Mouse (Mus musculus): ENCODE measurements around the gene Pacsin1. TPM values are rescaled to one million over a fixed set of nuclear protein-coding genes. Genes with fewer than 3 reads are reported as not detected.

The Pacsin1 gene
- polyA plus RNA-seq, 1 experiment from 2014 or later = 0.54 TPM

Other genes with a start within 250 kb of the Pacsin1 start
- 0.05 and 0.36 TPM in 2 replicates for gene Grm4, start 134.1 kb upstream of the Pacsin1 start, polyA plus RNA-seq (2015; fragmentation: Nextera tagmentation; extraction: Ambion mirVana)
- 95.0 and 152 TPM in 2 replicates for gene Hmga1, start 99.0 kb upstream of the Pacsin1 start, polyA plus RNA-seq (2015; fragmentation: Nextera tagmentation; extraction: Ambion mirVana)
- 14.5 and 23.0 TPM in 2 replicates for gene AI413582, start 89.8 kb upstream of the Pacsin1 start, polyA plus RNA-seq (2015; fragmentation: Nextera tagmentation; extraction: Ambion mirVana)
- gene Nudt3, start 32.0 kb upstream of the Pacsin1 start, polyA plus RNA-seq (2015; fragmentation: Nextera tagmentation; extraction: Ambion mirVana) = 132 and 145 TPM in 2 replicates
- gene RPS10-NUDT3, start 20.3 kb upstream of the Pacsin1 start, polyA plus RNA-seq (2015; fragmentation: Nextera tagmentation; extraction: Ambion mirVana) = not detected in 2 replicates
- gene Rps10, start 18.8 kb upstream of the Pacsin1 start, polyA plus RNA-seq (2015; fragmentation: Nextera tagmentation; extraction: Ambion mirVana) = 506 and 536 TPM in 2 replicates
- gene Spdef, start 73.4 kb downstream of the Pacsin1 start, polyA plus RNA-seq (2015; fragmentation: Nextera tagmentation; extraction: Ambion mirVana) = 0.25 and 0.28 TPM in 2 replicates
- gene D17Wsu92e, start 165.1 kb downstream of the Pacsin1 start, polyA plus RNA-seq (2015; fragmentation: Nextera tagmentation; extraction: Ambion mirVana) = 11.9 and 14.1 TPM in 2 replicates
- 186 and 202 TPM in 2 replicates for gene Snrpc, start 182.6 kb downstream of the Pacsin1 start, polyA plus RNA-seq (2015; fragmentation: Nextera tagmentation; extraction: Ambion mirVana)
- 3.0 and 3.8 TPM in 2 replicates for gene Uhrf1bp1, start 200.9 kb downstream of the Pacsin1 start, polyA plus RNA-seq (2015; fragmentation: Nextera tagmentation; extraction: Ambion mirVana)

All from heart, embryonic 15.5 days (tissue).